Mouse (Mus musculus): ENCODE measurements around the gene Hcrt.

DNA sequence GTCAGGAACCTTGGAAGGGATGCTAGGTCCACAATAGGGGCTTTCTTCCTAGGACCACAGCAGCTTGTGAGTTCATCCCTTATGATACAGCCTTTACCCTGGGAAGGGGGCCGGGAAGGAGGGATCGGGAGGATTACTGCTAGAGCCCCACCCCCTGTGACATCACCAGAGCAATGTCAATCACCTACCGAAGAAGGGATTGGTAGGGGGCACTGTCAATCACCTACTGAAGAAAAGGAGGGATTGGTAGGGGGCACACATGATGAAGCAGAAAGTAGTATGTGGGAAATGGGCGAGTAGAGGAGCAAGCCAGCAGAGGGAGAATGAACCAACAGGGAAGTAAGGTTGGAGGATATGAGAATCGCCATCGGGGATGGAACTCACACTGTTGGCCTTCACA, 6.3 kb downstream of the Hcrt start:
- no peak for TF ChIP-seq CTCF (IDR thresholded peaks at IDR 0.05; ENCODE audit: borderline replicate concordance, insufficient read depth, low read length)
- no peak for TF ChIP-seq POLR2A (IDR thresholded peaks at IDR 0.05; ENCODE audit: low read depth, low read length)
